Mouse (Mus musculus): Measurements from ENCODE around the gene Kcp.

Gene Kcp

DNA sequence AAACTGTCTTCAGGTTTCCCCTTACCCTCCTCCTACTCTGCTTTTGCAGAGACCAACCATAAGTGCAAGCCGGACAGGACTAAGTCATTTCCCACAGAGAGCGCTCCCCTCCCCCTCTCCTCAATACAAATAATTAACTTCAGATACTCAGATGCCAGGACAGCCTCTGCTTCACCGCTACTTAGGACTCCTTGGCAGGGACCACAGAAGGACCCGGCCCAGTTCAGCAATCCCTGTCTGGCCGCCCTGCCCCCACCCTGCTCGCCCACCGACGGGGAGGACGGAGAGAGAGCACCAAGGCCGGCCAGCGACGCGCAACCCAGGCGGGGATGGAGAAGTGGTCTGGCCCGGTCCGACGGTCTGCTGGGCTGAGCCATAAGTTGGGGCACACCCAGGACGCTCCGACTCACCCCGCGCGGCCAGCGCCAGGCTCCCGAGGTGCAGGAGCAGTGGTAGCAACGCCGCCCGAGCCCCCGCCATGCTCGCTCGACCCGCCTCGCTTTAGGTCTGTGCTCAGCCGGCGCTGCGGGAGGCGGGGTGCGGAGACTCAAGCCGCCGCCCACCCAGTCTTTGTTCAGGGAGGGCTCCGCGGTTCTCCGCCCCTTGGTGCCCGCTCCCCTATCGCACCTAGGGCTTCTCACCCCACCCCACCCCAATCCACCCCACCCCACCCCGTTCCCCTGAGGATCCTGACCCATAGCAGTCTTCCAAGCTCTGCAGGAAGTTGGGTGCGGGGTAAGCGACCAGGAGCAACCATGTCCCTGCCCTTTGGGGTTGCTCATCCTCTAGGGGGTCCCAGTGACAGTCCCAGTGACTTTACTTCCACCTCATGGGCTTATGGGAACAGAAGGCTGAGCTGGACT lies at the start of gene Kcp:
Gene Kcp (minus strand): TSS at position 506 of the 863 bp plus-strand sequence.
- in situ Hi-C loops (cut with MboI; ENCODE audit: low sequenced_read_pairs) = no loop called here

DNA sequence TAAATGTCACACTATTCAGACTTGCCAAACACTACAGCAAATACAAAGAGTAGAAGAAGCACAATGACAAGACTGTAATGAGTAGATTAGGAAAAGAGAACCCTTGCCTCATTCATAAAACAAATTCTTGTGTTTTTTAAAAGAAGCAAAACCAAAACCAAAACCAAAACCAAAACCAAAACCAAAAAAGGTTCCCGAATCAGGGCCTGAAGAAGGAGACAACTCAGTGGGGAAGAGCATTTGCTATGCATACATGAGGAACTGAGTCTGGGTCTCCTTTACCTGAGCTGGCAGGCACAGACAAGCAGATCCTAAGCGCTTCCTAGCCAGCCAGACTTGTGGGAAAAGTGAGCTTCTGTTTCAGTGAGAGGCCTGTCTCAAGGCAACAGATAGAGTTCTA lies 49.4 kb upstream of the Kcp start:
- in situ Hi-C loops (cut with MboI; ENCODE audit: low sequenced_read_pairs) = no loop called here

- in situ Hi-C loops (cut with MboI; ENCODE audit: low sequenced_read_pairs) = no loop called here
These were observed 44.8 kb upstream of the Kcp start for GRCm38 (mm10) chr6:29552526-29552925.

GRCm38 (mm10) chr6:29548086-29548485 lies 40.3 kb upstream of the Kcp start:
- in situ Hi-C loops (cut with MboI; ENCODE audit: low sequenced_read_pairs) = no loop called here

DNA sequence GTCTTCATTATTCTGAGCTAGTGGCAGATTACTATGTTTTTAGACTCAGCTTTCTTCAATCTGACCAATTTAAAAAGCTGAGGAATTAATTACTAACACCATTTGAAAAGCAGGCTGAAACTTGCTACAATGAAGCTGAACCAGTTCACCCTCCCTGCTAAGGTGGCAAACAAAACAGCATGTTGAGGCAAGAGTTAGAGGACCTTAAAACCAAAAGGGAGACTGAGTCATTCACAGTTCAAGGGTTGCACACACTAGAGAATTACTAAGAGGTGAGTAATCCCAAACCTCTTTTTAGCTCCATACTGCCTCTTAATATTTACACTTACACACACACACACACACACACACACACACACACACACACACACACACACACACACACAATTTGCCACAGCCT lies 39.8 kb upstream of the Kcp start:
- in situ Hi-C loops (cut with MboI; ENCODE audit: low sequenced_read_pairs) = no loop called here

- in situ Hi-C loops (cut with MboI; ENCODE audit: low sequenced_read_pairs) = no loop called here
These were observed 37.9 kb upstream of the Kcp start for GRCm38 (mm10) chr6:29545611-29546010.

- in situ Hi-C loops (cut with MboI; ENCODE audit: low sequenced_read_pairs) = no loop called here
These were observed 33.2 kb upstream of the Kcp start for GRCm38 (mm10) chr6:29540956-29541355.

- in situ Hi-C loops (cut with MboI; ENCODE audit: low sequenced_read_pairs) = no loop called here
These were observed 32.5 kb upstream of the Kcp start for GRCm38 (mm10) chr6:29540223-29540622.

GRCm38 (mm10) chr6:29539502-29539901 lies 31.8 kb upstream of the Kcp start:
- in situ Hi-C loops (cut with MboI; ENCODE audit: low sequenced_read_pairs) = no loop called here

DNA sequence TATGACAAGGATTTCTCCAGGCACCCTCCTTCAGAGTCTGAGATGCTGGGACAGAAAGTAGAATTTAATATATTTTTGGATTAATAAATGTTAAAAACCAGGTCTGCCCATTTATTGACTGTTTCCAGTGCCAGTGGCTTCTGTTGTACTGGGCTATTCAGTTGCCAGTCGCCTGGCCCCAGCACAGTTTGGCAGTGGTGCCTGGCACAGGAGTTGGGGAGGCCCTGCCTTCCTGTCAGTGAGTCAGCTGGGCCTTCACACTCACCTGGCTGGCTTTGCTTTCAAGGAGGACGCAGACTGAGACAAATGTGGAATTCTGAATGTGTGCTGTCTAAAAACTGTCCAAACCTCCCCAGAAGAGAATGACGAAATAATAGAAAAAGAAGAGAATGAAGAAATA lies 29.5 kb upstream of the Kcp start:
- in situ Hi-C loops (cut with MboI; ENCODE audit: low sequenced_read_pairs) = no loop called here

- in situ Hi-C loops (cut with MboI; ENCODE audit: low sequenced_read_pairs) = no loop called here
These were observed 29.0 kb upstream of the Kcp start for GRCm38 (mm10) chr6:29536651-29537193.

- in situ Hi-C loops (cut with MboI; ENCODE audit: low sequenced_read_pairs) = no loop called here
These were observed 27.6 kb upstream of the Kcp start for GRCm38 (mm10) chr6:29535316-29535715.

DNA sequence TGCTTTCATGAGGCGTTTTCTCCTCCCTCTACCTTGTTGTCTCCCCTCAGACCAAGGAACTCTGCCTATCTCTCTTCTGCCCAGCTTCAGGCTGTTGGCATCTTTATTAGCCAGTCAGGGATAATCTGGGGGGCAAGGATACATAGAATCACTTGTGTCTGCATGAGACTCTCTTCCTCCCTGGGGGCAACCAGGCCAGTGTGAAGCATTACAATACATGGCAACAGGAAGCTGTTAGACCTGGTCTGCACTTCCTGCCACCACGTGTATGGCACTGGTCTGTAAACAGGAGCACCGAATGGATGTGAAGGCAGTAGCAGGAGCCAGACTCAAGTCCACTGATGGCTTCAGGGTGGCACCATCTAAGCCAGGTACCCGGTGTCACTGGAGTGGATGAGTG lies 22.3 kb upstream of the Kcp start:
- in situ Hi-C loops (cut with MboI; ENCODE audit: low sequenced_read_pairs) = no loop called here

- in situ Hi-C loops (cut with MboI; ENCODE audit: low sequenced_read_pairs) = no loop called here
These were observed 21.7 kb upstream of the Kcp start for GRCm38 (mm10) chr6:29529444-29529820.

- in situ Hi-C loops (cut with MboI; ENCODE audit: low sequenced_read_pairs) = no loop called here
These were observed 21.1 kb upstream of the Kcp start for GRCm38 (mm10) chr6:29528561-29529443.

- in situ Hi-C loops (cut with MboI; ENCODE audit: low sequenced_read_pairs) = no loop called here
These were observed 20.4 kb upstream of the Kcp start for GRCm38 (mm10) chr6:29528165-29528505.

DNA sequence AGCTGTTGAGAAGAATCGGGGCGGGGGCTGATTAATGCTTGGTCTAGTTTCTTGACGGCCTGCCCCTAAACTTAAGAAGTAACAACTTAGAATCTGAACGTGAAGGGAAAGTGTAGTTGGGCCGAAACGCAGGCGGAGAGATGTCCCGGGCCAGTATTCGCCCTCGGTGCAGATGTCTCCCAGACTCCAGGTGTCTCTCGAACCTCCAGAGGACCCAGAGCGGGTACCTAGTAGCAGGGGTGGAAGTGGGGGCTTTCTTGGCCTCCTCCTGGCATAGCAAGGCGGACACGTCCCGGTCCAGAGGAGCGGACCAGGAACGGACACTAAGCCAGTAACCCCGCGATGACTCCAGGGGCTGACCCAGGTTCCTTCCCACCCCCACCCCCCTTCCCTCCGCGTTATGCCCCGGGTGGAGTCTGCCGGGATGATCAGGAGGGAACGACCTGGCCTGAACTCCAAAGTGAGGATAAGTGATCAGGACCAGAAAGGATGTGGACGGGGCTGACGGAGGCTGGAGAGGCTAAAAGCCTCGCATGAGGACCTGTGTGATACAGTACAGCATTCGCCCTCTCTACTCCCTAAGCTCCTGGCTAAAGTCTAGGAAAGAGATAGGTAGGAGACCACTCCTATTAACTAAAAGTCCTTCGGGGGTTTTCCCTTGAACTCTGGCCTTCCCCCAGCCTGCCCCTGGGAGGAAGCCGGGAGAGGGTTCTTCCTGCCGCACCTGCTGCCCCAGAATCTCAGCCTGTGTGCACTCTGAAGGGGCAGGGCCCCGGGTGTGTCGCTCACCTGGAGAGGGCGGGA lies 19.8 kb upstream of the Kcp start:
- in situ Hi-C loops (cut with MboI; ENCODE audit: low sequenced_read_pairs) = no loop called here

- in situ Hi-C loops (cut with MboI; ENCODE audit: low sequenced_read_pairs) = no loop called here
These were observed 18.8 kb upstream of the Kcp start, which contains the start of gene Irf5 for GRCm38 (mm10) chr6:29526281-29527251. Irf5 (plus strand) TSS chr6:29526625.

- in situ Hi-C loops (cut with MboI; ENCODE audit: low sequenced_read_pairs) = no loop called here
These were observed 17.5 kb upstream of the Kcp start for GRCm38 (mm10) chr6:29525256-29525655.

DNA sequence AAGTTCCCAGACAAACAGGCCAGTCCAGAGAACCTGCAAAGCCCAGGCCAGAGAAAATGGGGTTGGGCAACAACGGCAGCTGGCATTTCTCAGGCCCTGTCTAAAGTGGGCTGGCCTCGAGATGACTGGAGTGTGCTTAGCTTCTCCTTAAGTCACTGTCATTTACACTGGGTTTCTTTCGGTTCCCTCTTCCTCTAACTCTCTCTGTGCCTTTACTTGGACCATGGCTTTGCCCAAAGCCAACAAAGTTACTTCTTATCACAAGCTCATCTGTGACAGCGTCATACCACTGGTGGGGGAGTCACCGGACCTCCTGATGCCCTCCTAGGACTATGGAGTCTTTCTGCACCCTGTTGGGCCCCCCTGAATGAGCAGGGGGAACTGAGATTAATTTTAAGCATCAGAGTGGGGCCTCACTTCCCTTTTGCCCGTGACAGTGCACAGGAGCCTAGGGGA lies 16.3 kb upstream of the Kcp start:
- in situ Hi-C loops (cut with MboI; ENCODE audit: low sequenced_read_pairs) = no loop called here
